In genomic region chr12:53973414-53973813, GRCm38 (mm10) we compare ENCODE assay signal across 21 mouse cellular contexts.
A peak's percentile ranks its signal among the peaks of the same experiment; 100 is the strongest.
DNase-seq lines count a peak whose midpoint lies in the region; ATAC-seq and TF ChIP-seq lines count a peak whose summit lies in the region.
"Had no signal": no experiment of that assay in that cellular context is flagged by ENCODE, and none has a peak within 500 bp of the region (broad histone marks: within the 10 kb centered on the region; RNA-seq: fewer than 3 reads in every experiment).

No protein-coding gene starts in this region.

- no peaks in the 10 kb centered on the region for H3K9me3 ChIP-seq in kidney, embryonic 15.5 days (replicated peaks)
- H3K9me3 ChIP-seq in lung, embryonic 14.5 days (ENCODE audit: low read depth, low read length) = no peaks in the 10 kb centered on the region
- H3K9me3 ChIP-seq: forebrain, embryonic 12.5 days; hindbrain, embryonic 13.5 days; limb, embryonic 15.5 days had no signal

- H3K27me3 ChIP-seq in kidney, embryonic 15.5 days = peaks cover 11% of the 10 kb centered on the region; the same call in 1 of the 2 replicates
- no peaks in the 10 kb centered on the region for H3K27me3 ChIP-seq in lung, embryonic 14.5 days (ENCODE audit: insufficient read depth, low read length)
- H3K27me3 ChIP-seq: forebrain, embryonic 12.5 days; hindbrain, embryonic 13.5 days; limb, embryonic 15.5 days; Patski had no signal

- WGBS in kidney, embryonic 15.5 days = 51% methylated on average over 6 of the region's 6 CpGs
- WGBS in lung, embryonic 14.5 days = 39% methylated on average over 6 of the region's 6 CpGs

- intact Hi-C loops in left cerebral cortex, postnatal 14 days (cut with DNase I) = no loop called here

- H3K36me3 ChIP-seq in kidney, embryonic 15.5 days = no peaks in the 10 kb centered on the region
- no peaks in the 10 kb centered on the region for H3K36me3 ChIP-seq in lung, embryonic 14.5 days (ENCODE audit: insufficient read depth)
- H3K36me3 ChIP-seq: forebrain, embryonic 12.5 days; hindbrain, embryonic 13.5 days; limb, embryonic 15.5 days had no signal

- no peak for TF ChIP-seq CTCF in lung, embryonic 14.5 days (IDR thresholded peaks at IDR 0.05; ENCODE audit: low read depth)

- DNase-seq in kidney, adult 11 months = peak; percentile 33
- peak; percentile 55 for DNase-seq in kidney, adult 9 months
- peak; percentile 40 for DNase-seq in lung, embryonic 14.5 days
- DNase-seq in retina, embryonic 14.5 days (ENCODE audit: low spot score) = peak; percentile 51
- DNase-seq in left cerebral cortex, postnatal 14 days (ENCODE audit: low spot score in 2 of 2) = no peak
- no peak for DNase-seq in thymus, postnatal 25 days
- no peak for DNase-seq in heart, adult 18-20 months
- DNase-seq: adrenal gland, postnatal 25 days; B cell, adult 2 months; cerebellum, postnatal 10 days; gastrocnemius, postnatal 25 days; heart, postnatal 14 days; layer of hippocampus, adult 9-11 months; thymus, adult 18-20 months had no signal

- no peak for ATAC-seq in kidney, embryonic 15.5 days (replicated peaks; ENCODE audit: low FRiP score)
- peak; percentile 54 for ATAC-seq in lung, embryonic 14.5 days (ENCODE audit: insufficient read depth)
- ATAC-seq: activated CD4-positive, CD25-positive, alpha-beta regulatory T cell, adult 4 months; Patski had no signal

- no peak overlapping the region for H3K4me3 ChIP-seq in kidney, embryonic 15.5 days (replicated peaks)
- no peak overlapping the region for H3K4me3 ChIP-seq in lung, embryonic 14.5 days (ENCODE audit: low read depth, low read length)
- H3K4me3 ChIP-seq: forebrain, embryonic 12.5 days; hindbrain, embryonic 13.5 days; limb, embryonic 15.5 days had no signal

- no peak overlapping the region for H3K9ac ChIP-seq in kidney, embryonic 15.5 days
- H3K9ac ChIP-seq in lung, embryonic 14.5 days = no peak overlapping the region
- H3K9ac ChIP-seq: forebrain, embryonic 12.5 days; hindbrain, embryonic 13.5 days; limb, embryonic 15.5 days had no signal

- H3K4me2 ChIP-seq in kidney, embryonic 15.5 days = no peak overlapping the region
- no peak overlapping the region for H3K4me2 ChIP-seq in lung, embryonic 14.5 days
- H3K4me2 ChIP-seq: forebrain, embryonic 12.5 days; heart, embryonic 11.5 days; hindbrain, embryonic 13.5 days; limb, embryonic 15.5 days had no signal

- peaks cover 28% of the 10 kb centered on the region for H3K4me1 ChIP-seq in kidney, embryonic 15.5 days
- H3K4me1 ChIP-seq in lung, embryonic 14.5 days (ENCODE audit: insufficient read depth) = no peaks in the 10 kb centered on the region
- H3K4me1 ChIP-seq: limb, embryonic 15.5 days had no signal

- H3K27ac ChIP-seq in kidney, embryonic 15.5 days = no peak overlapping the region
- H3K27ac ChIP-seq in lung, embryonic 14.5 days (ENCODE audit: low read depth) = no peak overlapping the region
- H3K27ac ChIP-seq: forebrain, embryonic 12.5 days; limb, embryonic 15.5 days had no signal

Comparison
In these comparisons a context has a peak if more than half of its experiments do, and no peak if none do; other contexts are left out.
1. DNase-seq: peak in kidney, adult 11 months (single experiment), kidney, adult 9 months (single experiment), lung, embryonic 14.5 days (single experiment) and retina, embryonic 14.5 days (single experiment); none in left cerebral cortex, postnatal 14 days (0 of 2), thymus, postnatal 25 days (single experiment) and heart, adult 18-20 months (0 of 2).